Mouse (Mus musculus) forebrain, embryonic 11.5 days (tissue): ENCODE results near the gene Slc35b2. TPM values are rescaled to one million over a fixed set of nuclear protein-coding genes. Genes with fewer than 3 reads are reported as not detected.

Experiments used
- ATAC-seq: fragments of 200-750 bp; cut with Nextera tagmentation; replicated peaks from 2 replicates; pipeline ENCODE4 v1.8.0; 2017; ENCODE audit warnings: moderate TSS enrichment; ENCODE audit not compliant: low FRiP score
- DNase-seq: peaks from one replicate; pipeline ENCODE4 v3.0.0-alpha.2; 2017; ENCODE audit warnings: low spot score
- H3K27ac ChIP-seq: fragments of 300-500 bp; sonication (generic); 2 replicates; pipeline ENCODE4 v1.5.1; 2014; ENCODE audit warnings: low read depth, low read length
- H3K27me3 ChIP-seq: fragments of 300-500 bp; sonication (generic); 2 replicates; pipeline ENCODE4 v1.6.1; 2014; ENCODE audit warnings: mild to moderate bottlenecking, low read length, mixed read lengths; ENCODE audit not compliant: control insufficient read depth, insufficient read depth
- H3K36me3 ChIP-seq: fragments of 300-500 bp; sonication (generic); 2 replicates; pipeline ENCODE4 v1.6.1; 2014; ENCODE audit warnings: mild to moderate bottlenecking, low read length, moderate library complexity, mixed read lengths; ENCODE audit not compliant: control insufficient read depth, insufficient read depth
- H3K4me1 ChIP-seq: fragments of 300-500 bp; sonication (generic); replicated peaks from 2 replicates; pipeline ENCODE4 v1.6.1; 2014; ENCODE audit warnings: low read length, mixed read lengths; ENCODE audit not compliant: control insufficient read depth, insufficient read depth
- H3K4me2 ChIP-seq: fragments of 300-500 bp; sonication (generic); 2 replicates; pipeline ENCODE4 v1.6.1; 2014; ENCODE audit warnings: low read depth, mild to moderate bottlenecking, low read length, moderate library complexity, mixed read lengths; ENCODE audit not compliant: severe bottlenecking
- H3K4me3 ChIP-seq: fragments of 300-500 bp; sonication (generic); 2 replicates; pipeline ENCODE4 v1.5.1; 2014; ENCODE audit warnings: low read depth, low read length
- H3K9ac ChIP-seq: fragments of 300-500 bp; sonication (generic); 2 replicates; pipeline ENCODE4 v1.6.1; 2014; ENCODE audit warnings: low read length
- H3K9me3 ChIP-seq: fragments of 300-500 bp; sonication (generic); 2 replicates; pipeline ENCODE4 v1.6.1; 2016; ENCODE audit warnings: low read length, mixed read lengths; ENCODE audit not compliant: control insufficient read depth
- WGBS: fragments of 180-500 bp; shearing (Covaris S2); extraction: QIAGEN DNeasy Blood & Tissue Kit; methylation state at CpG from one replicate; pipeline ENCODE4 v1.1.7; 2014; 5-methylcytosine and 5-hydroxymethylcytosine counted together
- polyA plus RNA-seq: library from polyadenylated mRNA; unstranded; fragments of >200 nt; fragmentation: Nextera tagmentation; extraction: Ambion mirVana; gene quantifications from 2 replicates; pipeline ENCODE4 v1.2.1, GENCODE M21; 2014

Slc35b2 gene
- polyA plus RNA-seq, 1 experiment from 2014 or later = 103 TPM

- Histone ChIP-seq H3K4me1 (peaks cover 18% of the 10 kb centered on the region), H3K36me3 (no peaks in the 10 kb centered on the region), H3K27ac (no peak overlapping the region), H3K4me3 (peak overlapping the region; percentile 49), H3K9me3 (no peaks in the 10 kb centered on the region), H3K27me3 (peaks cover 22% of the 10 kb centered on the region), H3K4me2 (peak overlapping the region; percentile 98), H3K9ac (peak overlapping the region; percentile 61)
- ATAC-seq = peak; percentile 82
- 1% methylated on average over 58 of the region's 58 CpGs for WGBS
- peak; percentile 89 for DNase-seq
Measured at GRCm38 (mm10) chr17:45594881-45595735, 31.4 kb downstream of the Slc35b2 start.

GRCm38 (mm10) chr17:45595736-45596390, 32.2 kb downstream of the Slc35b2 start:
- H3K4me3 ChIP-seq = peak overlapping the region; percentile 49
- no peaks in the 10 kb centered on the region for H3K9me3 ChIP-seq
- H3K9ac ChIP-seq = peak overlapping the region; percentile 61
- no peaks in the 10 kb centered on the region for H3K36me3 ChIP-seq
- peak overlapping the region; percentile 98 for H3K4me2 ChIP-seq
- 3% methylated on average over 23 of the region's 23 CpGs for WGBS
- H3K4me1 ChIP-seq = peaks cover 18% of the 10 kb centered on the region
- ATAC-seq (no peak; the same call in 1 of the 2 replicates), DNase-seq (no peak)
- H3K27me3 ChIP-seq = peaks cover 28% of the 10 kb centered on the region
- H3K27ac ChIP-seq = no peak overlapping the region

- DNase-seq (peak; percentile 77), ATAC-seq (0 out of 2 replicates have a peak, but pooled peaks have one; percentile 28)
- Histone ChIP-seq H3K9me3 (no peaks in the 10 kb centered on the region), H3K27me3 (peaks cover 36% of the 10 kb centered on the region), H3K4me3 (no peak overlapping the region), H3K27ac (peak overlapping the region; percentile 25; the same call in 1 of the 2 replicates), H3K4me1 (peaks cover 18% of the 10 kb centered on the region), H3K4me2 (no peak overlapping the region), H3K36me3 (no peaks in the 10 kb centered on the region), H3K9ac (no peak overlapping the region)
- 25% methylated on average over 11 of the region's 11 CpGs for WGBS
Measured at GRCm38 (mm10) chr17:45596631-45597396, 33.1 kb downstream of the Slc35b2 start.

- no peak overlapping the region for H3K27ac ChIP-seq
- no peak overlapping the region for H3K9ac ChIP-seq
- peaks cover 18% of the 10 kb centered on the region for H3K4me1 ChIP-seq
- peaks cover 36% of the 10 kb centered on the region for H3K27me3 ChIP-seq
- H3K4me3 ChIP-seq = no peak overlapping the region
- no peaks in the 10 kb centered on the region for H3K36me3 ChIP-seq
- ATAC-seq (no peak), DNase-seq (peak; percentile 55)
- H3K4me2 ChIP-seq = no peak overlapping the region
- no peaks in the 10 kb centered on the region for H3K9me3 ChIP-seq
- 51% methylated on average over 3 of the region's 3 CpGs for WGBS
Measured at GRCm38 (mm10) chr17:45597787-45598186, 34.1 kb downstream of the Slc35b2 start.

DNA sequence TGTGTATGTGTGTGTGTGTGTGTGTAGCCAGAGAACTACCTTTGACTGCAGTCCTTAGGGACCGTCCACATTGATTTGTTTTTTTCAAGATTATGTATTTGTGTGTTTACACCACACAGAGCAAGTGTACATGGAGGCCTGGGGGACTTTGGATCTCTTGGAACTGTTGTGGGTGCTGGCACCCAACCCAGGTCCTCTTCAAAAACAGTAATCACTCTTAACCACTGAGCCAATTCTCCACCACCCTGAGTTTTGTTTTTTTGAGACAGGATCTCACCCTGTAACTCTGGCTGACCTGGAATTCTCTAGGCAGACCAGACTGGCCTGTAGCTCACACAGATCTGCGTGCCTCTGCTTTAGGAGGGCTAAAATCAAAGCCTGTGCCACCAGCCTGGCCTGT, 34.7 kb downstream of the Slc35b2 start:
- H3K9me3 ChIP-seq = no peaks in the 10 kb centered on the region
- no peak overlapping the region for H3K9ac ChIP-seq
- H3K36me3 ChIP-seq = no peaks in the 10 kb centered on the region
- 86% methylated on average over 2 of the region's 2 CpGs for WGBS
- peaks cover 18% of the 10 kb centered on the region for H3K4me1 ChIP-seq
- peaks cover 36% of the 10 kb centered on the region for H3K27me3 ChIP-seq
- H3K4me3 ChIP-seq = no peak overlapping the region
- ATAC-seq (no peak), DNase-seq (no peak)
- no peak overlapping the region for H3K27ac ChIP-seq
- H3K4me2 ChIP-seq = no peak overlapping the region

DNA sequence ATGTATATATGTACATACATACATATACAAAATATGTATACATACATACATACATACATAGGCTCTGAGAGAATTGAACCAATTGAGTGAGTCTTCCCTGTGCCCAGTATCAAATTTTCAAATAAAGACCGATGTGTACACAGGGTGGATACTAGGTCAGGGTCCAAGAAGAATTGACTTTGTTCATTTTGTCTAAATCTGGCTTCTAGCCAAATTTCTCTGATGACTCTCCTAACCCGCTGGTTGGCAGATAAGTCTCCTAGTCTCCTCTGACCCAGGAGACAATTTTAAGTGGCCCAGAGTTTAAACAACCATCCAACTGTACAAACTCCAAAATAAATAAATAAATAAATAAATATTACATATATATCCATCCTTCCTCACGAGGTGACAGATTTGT, 35.2 kb downstream of the Slc35b2 start:
- Histone ChIP-seq H3K4me2 (peak overlapping the region; percentile 80; the same call in 1 of the 2 replicates), H3K4me3 (peak overlapping the region; percentile 33; the same call in 1 of the 2 replicates), H3K36me3 (no peaks in the 10 kb centered on the region), H3K4me1 (peaks cover 18% of the 10 kb centered on the region), H3K27ac (no peak overlapping the region), H3K27me3 (peaks cover 32% of the 10 kb centered on the region), H3K9me3 (no peaks in the 10 kb centered on the region), H3K9ac (no peak overlapping the region; the same call in 1 of the 2 replicates)
- no peak for DNase-seq
- WGBS = 46% methylated on average over 3 of the region's 3 CpGs
- ATAC-seq = no peak

DNA sequence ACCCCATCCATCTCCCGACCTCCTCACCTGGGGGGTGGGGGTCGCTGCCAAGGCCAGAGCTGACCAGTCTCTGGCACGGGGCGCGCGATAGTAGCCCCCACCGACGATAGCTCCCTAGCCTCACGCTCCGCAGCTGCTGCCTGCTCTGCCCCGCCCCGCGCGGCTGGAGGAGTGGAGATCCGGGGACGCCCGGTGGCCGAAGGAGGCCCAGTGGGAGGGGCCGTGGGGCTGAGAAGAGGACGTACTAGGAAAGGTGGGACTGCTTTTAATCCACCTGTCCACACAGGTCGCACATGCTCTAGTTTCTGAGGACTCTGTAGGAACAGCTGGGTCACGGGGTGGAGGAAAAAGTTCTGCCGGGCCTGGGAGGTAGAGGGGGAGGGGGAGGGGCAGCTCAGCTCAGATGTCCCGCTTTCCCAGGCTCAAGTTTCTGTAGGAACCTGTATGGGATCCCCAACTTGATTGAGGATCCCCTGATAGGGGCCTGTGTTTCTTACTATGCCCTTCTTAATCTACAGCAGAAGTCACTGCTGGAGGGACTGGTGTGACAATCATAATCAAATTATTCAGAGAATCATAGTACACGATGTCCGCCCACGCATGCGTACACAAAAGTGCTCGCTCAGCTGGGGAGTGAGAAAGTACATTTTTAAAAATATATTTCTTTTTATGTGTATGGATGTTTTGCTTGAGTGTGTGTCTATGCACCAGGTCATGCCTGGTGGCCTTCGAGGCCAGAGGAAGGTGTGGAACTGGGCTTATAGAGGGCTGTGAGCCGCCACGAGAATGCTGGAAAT, 36.0 kb downstream of the Slc35b2 start, which contains the start of gene Slc29a1:
Gene Slc29a1 (minus strand): TSS at position 161 of the 797 bp plus-strand sequence.
- 14% methylated on average over 32 of the region's 32 CpGs for WGBS
- ATAC-seq (0 out of 2 replicates have a peak, but pooled peaks have one; percentile 19), DNase-seq (peak; percentile 74)
- Histone ChIP-seq H3K9ac (peak within 1 kb of the TSS; percentile 48), H3K4me3 (peak within 1 kb of the TSS; percentile 33), H3K36me3 (no peaks in the 10 kb centered on the region), H3K9me3 (no peaks in the 10 kb centered on the region), H3K4me1 (peaks cover 18% of the 10 kb centered on the region), H3K4me2 (peak within 1 kb of the TSS; percentile 80), H3K27me3 (peaks cover 26% of the 10 kb centered on the region), H3K27ac (no peak within 1 kb of the TSS)
